Comparison of ENCODE assay signal across 8 mouse cellular contexts in the genomic region with DNA sequence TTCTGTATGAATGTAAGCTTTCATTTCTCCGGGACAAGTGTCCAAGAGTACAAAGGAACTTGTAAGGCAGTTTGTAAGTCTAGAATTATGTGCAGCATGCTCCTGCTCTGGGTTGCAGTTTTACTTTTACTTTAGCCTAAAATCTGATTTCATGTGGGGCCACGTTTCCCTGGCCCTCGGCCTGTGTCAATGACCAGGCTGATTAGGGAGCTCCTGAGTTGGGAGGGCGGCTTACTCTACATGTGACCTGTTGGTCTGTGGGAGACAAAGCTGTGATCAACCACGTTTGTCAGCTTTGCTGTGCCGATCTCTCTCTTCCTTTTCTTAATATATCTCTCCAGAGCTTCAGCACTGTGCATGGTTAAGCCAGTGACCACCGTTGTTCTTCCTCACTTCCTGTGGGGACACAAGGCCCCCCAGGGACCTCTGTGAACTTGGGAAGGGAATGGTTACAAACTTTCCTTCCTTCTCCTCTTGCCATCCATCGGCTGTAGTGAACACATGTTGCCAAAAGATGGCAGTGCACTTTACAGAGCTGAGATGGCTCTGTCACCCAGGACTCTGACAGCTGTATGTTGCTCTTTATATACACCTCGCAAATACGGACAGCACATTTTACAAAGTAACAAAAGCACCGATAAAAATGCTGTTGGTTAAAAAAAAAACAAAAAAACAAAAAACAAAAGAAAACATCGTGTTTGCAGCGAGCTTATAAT. TPM values are rescaled to one million over a fixed set of nuclear protein-coding genes. Genes with fewer than 3 reads are reported as not detected.
A peak's percentile ranks its signal among the peaks of the same experiment; 100 is the strongest.
DNase-seq lines count a peak whose midpoint lies in the region; ATAC-seq and TF ChIP-seq lines count a peak whose summit lies in the region.
"Had no signal": no experiment of that assay in that cellular context is flagged by ENCODE, and none has a peak within 500 bp of the region (broad histone marks: within the 10 kb centered on the region; RNA-seq: fewer than 3 reads in every experiment).

No protein-coding gene starts in this region.

- H3K9me3 ChIP-seq in kidney, embryonic 15.5 days (replicated peaks) = no peaks in the 10 kb centered on the region
- H3K9me3 ChIP-seq in lung, embryonic 14.5 days (ENCODE audit: low read depth, low read length) = no peaks in the 10 kb centered on the region
- no peaks in the 10 kb centered on the region for H3K9me3 ChIP-seq in stomach, postnatal 0 days (ENCODE audit: control insufficient read depth, low read length)
- H3K9me3 ChIP-seq: lung, embryonic 15.5 days had no signal

- DNase-seq in kidney, adult 2 months = peak; percentile 62
- peak; percentile 21 to 25 for DNase-seq in CD8-positive naive resting alpha-beta T cell, adult 2 months (ENCODE audit: low read depth in 2 of 2, low spot score in 2 of 2)
- peak; percentile 27 for DNase-seq in R1 (ENCODE audit: low read depth, low spot score)
- peak; percentile 62 for DNase-seq in heart, postnatal 4 days
- peak; percentile 83 for DNase-seq in lung, embryonic 14.5 days
- DNase-seq in stomach, postnatal 0 days (ENCODE audit: low spot score) = peak; percentile 52

- peaks cover 25% of the 10 kb centered on the region for H3K4me1 ChIP-seq in kidney, adult 2 months (ENCODE audit: control insufficient read depth, insufficient read depth, low read length)
- H3K4me1 ChIP-seq in kidney, embryonic 15.5 days = peaks cover 32% of the 10 kb centered on the region
- H3K4me1 ChIP-seq in lung, embryonic 14.5 days (ENCODE audit: insufficient read depth) = peaks cover 26% of the 10 kb centered on the region
- peaks cover 3% of the 10 kb centered on the region; the same call in 1 of the 2 replicates for H3K4me1 ChIP-seq in stomach, postnatal 0 days (replicated peaks; ENCODE audit: control insufficient read depth, insufficient read depth)

- 26% methylated on average over 13 of the region's 13 CpGs for WGBS in kidney, adult 2 months
- WGBS in kidney, embryonic 15.5 days = 47% methylated on average over 13 of the region's 13 CpGs
- WGBS in lung, embryonic 14.5 days = 30% methylated on average over 13 of the region's 13 CpGs
- 40% methylated on average over 13 of the region's 13 CpGs for WGBS in stomach, postnatal 0 days

- TF ChIP-seq EP300 in stomach, postnatal 0 days (optimal IDR thresholded peaks at IDR 0.05) = no peak

- ATAC-seq in kidney, embryonic 15.5 days (replicated peaks; ENCODE audit: low FRiP score) = no peak
- no peak for ATAC-seq in lung, embryonic 14.5 days (ENCODE audit: insufficient read depth)
- ATAC-seq in stomach, postnatal 0 days (ENCODE audit: low FRiP score, low TSS enrichment) = peak; percentile 58

- H3K4me3 ChIP-seq in kidney, adult 2 months (ENCODE audit: insufficient read depth, low read depth, low read length) = no peak overlapping the region
- no peak overlapping the region for H3K4me3 ChIP-seq in kidney, embryonic 15.5 days (replicated peaks)
- no peak overlapping the region for H3K4me3 ChIP-seq in lung, embryonic 14.5 days (ENCODE audit: low read depth, low read length)
- H3K4me3 ChIP-seq in stomach, postnatal 0 days (ENCODE audit: low read depth, low read length) = no peak overlapping the region
- H3K4me3 ChIP-seq: lung, embryonic 15.5 days had no signal

- TF ChIP-seq POLR2A in kidney, adult 2 months (IDR thresholded peaks at IDR 0.05; ENCODE audit: low read depth, low read length) = no peak

- H3K36me3 ChIP-seq in kidney, adult 2 months (ENCODE audit: control insufficient read depth, insufficient read depth, low read length) = no peaks in the 10 kb centered on the region
- H3K36me3 ChIP-seq in kidney, embryonic 15.5 days = no peaks in the 10 kb centered on the region
- no peaks in the 10 kb centered on the region for H3K36me3 ChIP-seq in lung, embryonic 14.5 days (ENCODE audit: insufficient read depth)
- no peaks in the 10 kb centered on the region for H3K36me3 ChIP-seq in stomach, postnatal 0 days (ENCODE audit: control insufficient read depth, insufficient read depth, low read length)
- H3K36me3 ChIP-seq: lung, embryonic 15.5 days had no signal

- H3K9ac ChIP-seq in kidney, embryonic 15.5 days = no peak overlapping the region
- no peak overlapping the region for H3K9ac ChIP-seq in lung, embryonic 14.5 days
- no peak overlapping the region for H3K9ac ChIP-seq in stomach, postnatal 0 days (ENCODE audit: low read length)
- H3K9ac ChIP-seq: lung, embryonic 15.5 days had no signal

- TF ChIP-seq CTCF in kidney, adult 2 months (conservative IDR thresholded peaks at IDR 0.05; ENCODE audit: insufficient read depth, insufficient read length, low read depth, low read length) = peak; percentile 76
- TF ChIP-seq CTCF in lung, embryonic 14.5 days (IDR thresholded peaks at IDR 0.05; ENCODE audit: low read depth) = peak; percentile 83
- TF ChIP-seq CTCF in stomach, postnatal 0 days (IDR thresholded peaks at IDR 0.05; ENCODE audit: low read depth) = peak; percentile 87

- no peak overlapping the region for H3K4me2 ChIP-seq in kidney, embryonic 15.5 days
- 0 out of 2 replicates have a peak overlapping the region, but pooled peaks have one; percentile 4 for H3K4me2 ChIP-seq in lung, embryonic 14.5 days
- H3K4me2 ChIP-seq in stomach, postnatal 0 days (replicated peaks; ENCODE audit: low read depth) = no peak overlapping the region

- H3K27ac ChIP-seq in kidney, adult 2 months (ENCODE audit: insufficient read depth, low read depth, low read length) = no peak overlapping the region
- H3K27ac ChIP-seq in kidney, embryonic 15.5 days = no peak overlapping the region
- no peak overlapping the region for H3K27ac ChIP-seq in lung, embryonic 14.5 days (ENCODE audit: low read depth)
- no peak overlapping the region; the same call in 1 of the 2 replicates for H3K27ac ChIP-seq in stomach, postnatal 0 days (replicated peaks)

- H3K27me3 ChIP-seq in kidney, adult 2 months (replicated peaks; ENCODE audit: control insufficient read depth, insufficient read depth, low read length) = no peaks in the 10 kb centered on the region
- no peaks in the 10 kb centered on the region for H3K27me3 ChIP-seq in kidney, embryonic 15.5 days
- no peaks in the 10 kb centered on the region for H3K27me3 ChIP-seq in lung, embryonic 14.5 days (ENCODE audit: insufficient read depth, low read length)
- H3K27me3 ChIP-seq in stomach, postnatal 0 days (ENCODE audit: control insufficient read depth, insufficient read depth, low read length) = no peaks in the 10 kb centered on the region
- H3K27me3 ChIP-seq: lung, embryonic 15.5 days had no signal

RNA-seq across cellular contexts. Expression of a gene that starts 41.7 kb away (rescaled TPM):
- 169 and 195 TPM in 2 replicates for polyA plus RNA-seq in kidney, adult 2 months (2012; rRNA removed)
- 8.1 and 8.4 TPM in 2 replicates for polyA plus RNA-seq in kidney, embryonic 15.5 days (2015; fragmentation: Nextera tagmentation; extraction: Ambion mirVana)
- total RNA-seq in heart, postnatal 4 days (2021) = 10 to 100 TPM; 39.4 to 40.4 TPM
- 5.2 and 5.6 TPM in 2 replicates for polyA plus RNA-seq in lung, embryonic 14.5 days (2014; fragmentation: Nextera tagmentation; extraction: Ambion mirVana)
- polyA plus RNA-seq in stomach, postnatal 0 days (2015; fragmentation: Nextera tagmentation; extraction: Ambion mirVana) = 6.2 and 6.3 TPM in 2 replicates

Comparison
In these comparisons a context has a peak if more than half of its experiments do, and no peak if none do; other contexts are left out.
1. RNA of a gene that starts 41.7 kb away (polyA plus RNA-seq): 169 to 195 TPM in kidney, adult 2 months; 8.1 to 8.4 TPM in kidney, embryonic 15.5 days, 6.2 to 6.3 TPM in stomach, postnatal 0 days and 5.2 to 5.6 TPM in lung, embryonic 14.5 days; every median in the first group is over 10 times any median in the second.
2. DNase-seq: peak in every context shown above with its lines; median percentile 83 in lung, embryonic 14.5 days; 62 in kidney, adult 2 months; 62 in heart, postnatal 4 days; 52 in stomach, postnatal 0 days; 27 in R1; 23 in CD8-positive naive resting alpha-beta T cell, adult 2 months.
3. Peak in every context shown above with its lines, with median percentiles within 50 percentile points of each other: CTCF ChIP-seq.